Mouse (Mus musculus): ENCODE measurements around the gene Dnah1. TPM values are rescaled to one million over a fixed set of nuclear protein-coding genes. Genes with fewer than 3 reads are reported as not detected.
A peak's percentile ranks its signal among the peaks of the same experiment; 100 is the strongest.

Dnah1 gene
- polyA plus RNA-seq, 1 experiment from 2014 or later = 0.53 TPM

GRCm38 (mm10) chr14:31260932-31261331, 62.8 kb downstream of the Dnah1 start:
- TF ChIP-seq EP300 (IDR thresholded peaks at IDR 0.05) (no peak), CTCF (IDR thresholded peaks at IDR 0.05) (no peak)
- DNase-seq (ENCODE audit: low spot score) = no peak
- peaks cover 33% of the 10 kb centered on the region for H3K36me3 ChIP-seq (ENCODE audit: insufficient read depth, low read length)

DNA sequence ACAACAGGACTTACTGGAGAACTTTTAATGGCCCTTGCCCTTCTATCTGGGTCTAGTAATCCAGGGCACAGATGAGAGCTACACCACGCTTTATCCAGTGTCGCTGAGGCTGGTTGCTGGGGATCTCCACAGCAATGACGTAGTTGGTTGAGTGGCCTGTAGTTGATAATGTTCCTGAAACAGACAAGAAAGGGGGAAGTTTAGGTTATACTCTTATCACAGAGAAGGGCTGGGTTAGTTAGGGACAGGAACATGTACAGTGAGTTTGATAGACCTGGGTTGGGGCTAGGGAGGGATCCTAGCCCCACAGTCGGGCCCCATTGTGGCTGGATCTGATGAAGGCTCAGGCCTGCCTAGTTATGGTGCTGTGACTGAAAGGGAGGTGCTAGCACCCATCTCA, 63.3 kb downstream of the Dnah1 start:
- TF ChIP-seq EP300 (IDR thresholded peaks at IDR 0.05) (no peak), CTCF (IDR thresholded peaks at IDR 0.05) (no peak)
- H3K4me2 ChIP-seq (replicated peaks; ENCODE audit: low read depth, low read length) = no peak overlapping the region
- no peaks in the 10 kb centered on the region for H3K4me1 ChIP-seq (ENCODE audit: insufficient read depth, low read depth, low read length)
- ATAC-seq = no peak
- no peak overlapping the region for H3K4me3 ChIP-seq (ENCODE audit: low read depth, low read length)
- no peak overlapping the region for H3K9ac ChIP-seq (replicated peaks; ENCODE audit: low read depth)
- H3K36me3 ChIP-seq (ENCODE audit: insufficient read depth, low read length) = peaks cover 38% of the 10 kb centered on the region
- no peak overlapping the region for H3K27ac ChIP-seq (ENCODE audit: low read length)
- H3K27me3 ChIP-seq (replicated peaks; ENCODE audit: insufficient read depth, low read length) = no peaks in the 10 kb centered on the region
- 91% methylated on average over 4 of the region's 4 CpGs for WGBS
- DNase-seq (ENCODE audit: low spot score) = no peak
- no peaks in the 10 kb centered on the region for H3K9me3 ChIP-seq (ENCODE audit: low read length)

More at GRCm38 (mm10) chr14:31260932-31261331, 62.8 kb downstream of the Dnah1 start:
- H3K27ac ChIP-seq (ENCODE audit: low read length) = no peak overlapping the region
- no peaks in the 10 kb centered on the region for H3K9me3 ChIP-seq (ENCODE audit: low read length)
- no peak overlapping the region for H3K4me3 ChIP-seq (ENCODE audit: low read depth, low read length)
- 97% methylated on average over 9 of the region's 9 CpGs for WGBS
- H3K4me2 ChIP-seq (replicated peaks; ENCODE audit: low read depth, low read length) = no peak overlapping the region
- H3K4me1 ChIP-seq (ENCODE audit: insufficient read depth, low read depth, low read length) = no peaks in the 10 kb centered on the region
- H3K27me3 ChIP-seq (replicated peaks; ENCODE audit: insufficient read depth, low read length) = no peaks in the 10 kb centered on the region
- no peak for ATAC-seq
- H3K9ac ChIP-seq (replicated peaks; ENCODE audit: low read depth) = no peak overlapping the region

DNA sequence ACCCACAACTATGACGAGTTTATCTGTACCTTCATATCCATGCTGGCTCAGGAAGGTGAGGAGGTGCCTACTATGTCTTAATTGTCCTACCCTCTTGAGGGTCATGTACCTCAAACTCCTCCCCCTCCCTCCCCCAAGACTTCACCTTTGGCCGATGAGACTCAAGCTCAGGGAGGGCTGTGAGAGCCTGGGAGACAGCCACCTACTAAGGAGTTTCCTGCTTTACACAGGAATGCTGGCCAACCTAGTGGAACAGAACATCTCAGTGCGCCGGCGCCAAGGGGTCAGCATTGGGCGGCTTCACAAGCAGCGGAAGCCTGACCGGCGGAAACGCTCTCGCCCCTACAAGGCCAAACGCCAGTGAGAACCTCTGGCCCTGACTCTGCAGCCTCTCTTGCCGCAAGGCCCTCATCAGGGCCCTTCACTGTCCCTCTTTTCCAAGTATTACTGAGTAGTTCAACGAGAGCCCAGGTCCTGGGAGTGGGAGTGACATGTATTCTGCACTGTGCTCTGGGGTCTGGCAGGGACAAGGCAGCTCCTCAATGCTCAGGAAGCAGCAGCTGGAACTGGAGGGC, 65.1 kb downstream of the Dnah1 start:
- TF ChIP-seq CTCF (IDR thresholded peaks at IDR 0.05) = no peak
- TF ChIP-seq EP300 (IDR thresholded peaks at IDR 0.05) = no peak
- Histone ChIP-seq H3K27me3 (replicated peaks; ENCODE audit: insufficient read depth, low read length) (no peaks in the 10 kb centered on the region), H3K9me3 (ENCODE audit: low read length) (no peaks in the 10 kb centered on the region), H3K27ac (ENCODE audit: low read length) (no peak overlapping the region), H3K4me1 (ENCODE audit: insufficient read depth, low read depth, low read length) (no peaks in the 10 kb centered on the region), H3K4me3 (ENCODE audit: low read depth, low read length) (no peak overlapping the region), H3K36me3 (ENCODE audit: insufficient read depth, low read length) (peaks cover 52% of the 10 kb centered on the region), H3K9ac (replicated peaks; ENCODE audit: low read depth) (no peak overlapping the region), H3K4me2 (replicated peaks; ENCODE audit: low read depth, low read length) (no peak overlapping the region)
- DNase-seq (ENCODE audit: low spot score) (no peak), ATAC-seq (no peak)
- WGBS = 88% methylated on average over 14 of the region's 14 CpGs

- 83% methylated on average over 5 of the region's 5 CpGs for WGBS
- Histone ChIP-seq H3K9me3 (ENCODE audit: low read length) (no peaks in the 10 kb centered on the region), H3K27me3 (replicated peaks; ENCODE audit: insufficient read depth, low read length) (no peaks in the 10 kb centered on the region), H3K4me1 (ENCODE audit: insufficient read depth, low read depth, low read length) (0 out of 2 replicates have a peak, but pooled peaks cover 4% of the 10 kb centered on the region), H3K4me2 (replicated peaks; ENCODE audit: low read depth, low read length) (peak overlapping the region; percentile 89), H3K36me3 (ENCODE audit: insufficient read depth, low read length) (peaks cover 28% of the 10 kb centered on the region), H3K4me3 (ENCODE audit: low read depth, low read length) (peak overlapping the region; percentile 99), H3K9ac (replicated peaks; ENCODE audit: low read depth) (peak overlapping the region; percentile 98), H3K27ac (ENCODE audit: low read length) (no peak overlapping the region)
- ATAC-seq (no peak), DNase-seq (ENCODE audit: low spot score) (no peak)
- TF ChIP-seq EP300 (IDR thresholded peaks at IDR 0.05) (no peak), CTCF (IDR thresholded peaks at IDR 0.05) (no peak)
Observed at GRCm38 (mm10) chr14:31252091-31252490, 71.6 kb downstream of the Dnah1 start.

GRCm38 (mm10) chr14:31251626-31252025, 72.1 kb downstream of the Dnah1 start:
- Histone ChIP-seq H3K27ac (ENCODE audit: low read length) (peak overlapping the region; percentile 96), H3K27me3 (replicated peaks; ENCODE audit: insufficient read depth, low read length) (no peaks in the 10 kb centered on the region), H3K4me1 (ENCODE audit: insufficient read depth, low read depth, low read length) (0 out of 2 replicates have a peak, but pooled peaks cover 4% of the 10 kb centered on the region), H3K9me3 (ENCODE audit: low read length) (no peaks in the 10 kb centered on the region), H3K9ac (replicated peaks; ENCODE audit: low read depth) (peak overlapping the region; percentile 98), H3K4me3 (ENCODE audit: low read depth, low read length) (peak overlapping the region; percentile 99), H3K4me2 (replicated peaks; ENCODE audit: low read depth, low read length) (peak overlapping the region; percentile 89), H3K36me3 (ENCODE audit: insufficient read depth, low read length) (peaks cover 27% of the 10 kb centered on the region)
- no peak for TF ChIP-seq CTCF (IDR thresholded peaks at IDR 0.05)
- TF ChIP-seq EP300 (IDR thresholded peaks at IDR 0.05) = no peak
- 2% methylated on average over 18 of the region's 18 CpGs for WGBS
- ATAC-seq (no peak), DNase-seq (ENCODE audit: low spot score) (peak; percentile 37)

- Histone ChIP-seq H3K27me3 (replicated peaks; ENCODE audit: insufficient read depth, low read length) (no peaks in the 10 kb centered on the region), H3K9ac (replicated peaks; ENCODE audit: low read depth) (peak within 1 kb of the TSS; percentile 98), H3K4me2 (replicated peaks; ENCODE audit: low read depth, low read length) (peak within 1 kb of the TSS; percentile 89), H3K27ac (ENCODE audit: low read length) (peak within 1 kb of the TSS; percentile 96), H3K4me1 (ENCODE audit: insufficient read depth, low read depth, low read length) (0 out of 2 replicates have a peak, but pooled peaks cover 4% of the 10 kb centered on the region), H3K4me3 (ENCODE audit: low read depth, low read length) (peak within 1 kb of the TSS; percentile 99), H3K36me3 (ENCODE audit: insufficient read depth, low read length) (peaks cover 22% of the 10 kb centered on the region; the same call in 1 of the 2 replicates), H3K9me3 (ENCODE audit: low read length) (no peaks in the 10 kb centered on the region)
- under 1% methylated on average over 59 of the region's 75 CpGs for WGBS
- TF ChIP-seq EP300 (IDR thresholded peaks at IDR 0.05) (no peak), CTCF (IDR thresholded peaks at IDR 0.05) (peak; percentile 30)
- ATAC-seq = peak; percentile 92
- peak; percentile 96 for DNase-seq (ENCODE audit: low spot score)
Observed at GRCm38 (mm10) chr14:31251084-31251604, 72.6 kb downstream of the Dnah1 start, which contains the start of the genes Phf7 and Bap1. Gene Phf7, minus strand, starts transcription at chr14:31251317. Gene Bap1, plus strand, starts transcription at chr14:31251450.

Data from lung, postnatal 0 days (tissue).